Mouse (Mus musculus) telencephalon, adult 2 months (tissue): ENCODE results near the gene Dync2h1.
"Not testable (repeated sequence)": the region's sequence is repeated elsewhere in the genome, so short reads cannot be mapped to it uniquely, and the experiment has no call there.

Experiments
- DNase-seq: peaks from one replicate; pipeline ENCODE4 v3.0.0-alpha.2; 2011; ENCODE audit warnings: low read depth, low spot score

Gene Dync2h1

GRCm38 (mm10) chr9:7184172-7184896 is at the start of gene Dync2h1, which contains the start of gene Dcun1d5:
TSS of gene Dync2h1 (minus strand) at chr9:7184446.
TSS of gene Dcun1d5 (plus strand) at chr9:7184520.
- DNase-seq, result peak; percentile 95

- DNase-seq, result peak; percentile 11
Observed at GRCm38 (mm10) chr9:7221460-7221859, 37.2 kb upstream of the Dync2h1 start.

GRCm38 (mm10) chr9:7221024-7221423 is 36.8 kb upstream of the Dync2h1 start:
- no peak for DNase-seq

GRCm38 (mm10) chr9:7216240-7216639 is 32.0 kb upstream of the Dync2h1 start:
- peak; percentile 10 for DNase-seq

- DNase-seq, result not testable (repeated sequence)
Observed at GRCm38 (mm10) chr9:7190694-7191093, 6.4 kb upstream of the Dync2h1 start.

GRCm38 (mm10) chr9:7184897-7185291 is 648 bp upstream of the Dync2h1 start:
- no peak for DNase-seq

- DNase-seq, result peak; percentile 94
Observed at GRCm38 (mm10) chr9:7176618-7177610, 7.3 kb downstream of the Dync2h1 start.

GRCm38 (mm10) chr9:7173756-7174155 is 10.5 kb downstream of the Dync2h1 start:
- DNase-seq, result no peak

GRCm38 (mm10) chr9:7167339-7167998 is 16.8 kb downstream of the Dync2h1 start:
- no peak for DNase-seq

GRCm38 (mm10) chr9:7160688-7161087 is 23.6 kb downstream of the Dync2h1 start:
- no peak for DNase-seq

- DNase-seq, result no peak
Observed at GRCm38 (mm10) chr9:7159718-7160117, 24.5 kb downstream of the Dync2h1 start.

GRCm38 (mm10) chr9:7158605-7159004 is 25.6 kb downstream of the Dync2h1 start:
- no peak for DNase-seq

GRCm38 (mm10) chr9:7154391-7154790 is 29.9 kb downstream of the Dync2h1 start:
- DNase-seq, result no peak

- DNase-seq, result no peak
Observed at GRCm38 (mm10) chr9:7122863-7123262, 61.4 kb downstream of the Dync2h1 start.

- DNase-seq, result no peak
Observed at GRCm38 (mm10) chr9:7110166-7110565, 74.1 kb downstream of the Dync2h1 start.

GRCm38 (mm10) chr9:7101361-7101760 is 82.9 kb downstream of the Dync2h1 start:
- no peak for DNase-seq

GRCm38 (mm10) chr9:7074625-7075024 is 109.6 kb downstream of the Dync2h1 start:
- DNase-seq, result no peak

- no peak for DNase-seq
Observed at GRCm38 (mm10) chr9:7070846-7071245, 113.4 kb downstream of the Dync2h1 start.

GRCm38 (mm10) chr9:7050588-7050987 is 133.7 kb downstream of the Dync2h1 start:
- DNase-seq, result no peak

GRCm38 (mm10) chr9:7042635-7043273 is 141.5 kb downstream of the Dync2h1 start:
- DNase-seq, result no peak

- DNase-seq, result no peak
Observed at GRCm38 (mm10) chr9:7041231-7041630, 143.0 kb downstream of the Dync2h1 start.
